Mouse (Mus musculus) stomach, embryonic 14.5 days (tissue): Measurements from ENCODE around the gene Slc23a3. TPM values are rescaled to one million over a fixed set of nuclear protein-coding genes. Genes with fewer than 3 reads are reported as not detected.

Experiments
- ATAC-seq: fragments of 200-750 bp; cut with Nextera tagmentation; 2 replicates; pipeline ENCODE4 v1.8.0; 2017; ENCODE audit warnings: low read depth, moderate TSS enrichment; ENCODE audit not compliant: insufficient number of reproducible peaks, insufficient read depth, low FRiP score
- H3K27ac ChIP-seq: fragments of 300-500 bp; sonication (generic); 2 replicates; pipeline ENCODE4 v1.5.1; 2014; ENCODE audit warnings: mild to moderate bottlenecking, low read length, moderate library complexity, mixed read lengths
- H3K27me3 ChIP-seq: fragments of 300-500 bp; sonication (generic); 2 replicates; pipeline ENCODE4 v1.6.1; 2014; ENCODE audit warnings: low read length, control low read depth, mixed read lengths; ENCODE audit not compliant: control insufficient read depth, insufficient read depth
- H3K36me3 ChIP-seq: fragments of 300-500 bp; sonication (generic); 2 replicates; pipeline ENCODE4 v1.6.1; 2014; ENCODE audit warnings: mild to moderate bottlenecking, control low read depth, low read length, moderate library complexity, mixed read lengths; ENCODE audit not compliant: control insufficient read depth, insufficient read depth
- H3K4me1 ChIP-seq: fragments of 300-500 bp; sonication (generic); 2 replicates; pipeline ENCODE4 v1.6.1; 2014; ENCODE audit warnings: low read length, control low read depth, mixed read lengths; ENCODE audit not compliant: control insufficient read depth, insufficient read depth
- H3K4me2 ChIP-seq: fragments of 300-500 bp; sonication (generic); replicated peaks from 2 replicates; pipeline ENCODE4 v1.6.1; 2014; ENCODE audit warnings: low read depth, low read length, control low read depth
- H3K4me3 ChIP-seq: fragments of 300-500 bp; sonication (generic); 2 replicates; pipeline ENCODE4 v1.5.1; 2014; ENCODE audit warnings: low read depth, low read length, control low read depth
- H3K9ac ChIP-seq: fragments of 300-500 bp; sonication (generic); replicated peaks from 2 replicates; pipeline ENCODE4 v1.6.1; 2014; ENCODE audit warnings: low read depth, mild to moderate bottlenecking, control low read depth, low read length, moderate library complexity, mixed read lengths
- H3K9me3 ChIP-seq: fragments of 300-500 bp; sonication (generic); 2 replicates; pipeline ENCODE4 v1.6.1; 2016; ENCODE audit warnings: low read depth, low read length, control low read depth; ENCODE audit not compliant: control insufficient read depth
- WGBS: fragments of 180-500 bp; shearing (Covaris S2); extraction: QIAGEN DNeasy Blood & Tissue Kit; methylation state at CpG from one replicate; pipeline ENCODE4 v1.1.7; 2014; 5-methylcytosine and 5-hydroxymethylcytosine counted together
- polyA plus RNA-seq: library from polyadenylated mRNA; unstranded; fragments of >200 nt; fragmentation: Nextera tagmentation; extraction: Ambion mirVana; gene quantifications from 2 replicates; pipeline ENCODE4 v1.2.1, GENCODE M21; 2014

Gene Slc23a3
- polyA plus RNA-seq, 1 experiment from 2014 or later: 0.42 TPM

- peak overlapping the region; percentile 59 for H3K4me3 ChIP-seq
- peaks cover 28% of the 10 kb centered on the region for H3K36me3 ChIP-seq
- H3K4me1 ChIP-seq: peaks cover 3% of the 10 kb centered on the region
- no peak overlapping the region; the same call in 1 of the 2 replicates for H3K27ac ChIP-seq
- no peak overlapping the region; the same call in 1 of the 2 replicates for H3K9ac ChIP-seq
- ATAC-seq: peak; percentile 17; the same call in 1 of the 2 replicates
- 6% methylated on average over 7 of the region's 7 CpGs for WGBS
- no peaks in the 10 kb centered on the region for H3K27me3 ChIP-seq
- peak overlapping the region; percentile 55 for H3K4me2 ChIP-seq
- H3K9me3 ChIP-seq: no peaks in the 10 kb centered on the region
Measured at GRCm38 (mm10) chr1:75168093-75168471, 34.4 kb upstream of the Slc23a3 start.

DNA sequence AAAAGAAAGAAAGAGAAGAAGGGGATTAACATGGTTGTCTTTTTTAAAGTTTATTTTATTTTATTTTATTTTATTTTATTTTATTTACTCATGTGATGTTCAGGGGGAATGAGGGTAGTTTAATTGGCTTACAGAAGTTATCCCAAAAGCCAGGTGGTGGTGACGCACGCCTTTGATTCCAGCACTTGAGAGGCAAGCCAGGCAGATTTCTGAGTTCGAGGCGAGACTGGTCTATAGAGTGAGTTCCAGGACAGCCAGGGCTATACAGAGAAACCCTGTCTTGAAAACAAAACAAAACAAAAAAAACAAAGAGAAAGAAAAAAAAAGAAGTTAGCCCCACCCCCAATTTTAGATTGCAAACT is 26.5 kb upstream of the Slc23a3 start:
- Histone ChIP-seq H3K9ac (no peak overlapping the region), H3K36me3 (no peaks in the 10 kb centered on the region), H3K27ac (no peak overlapping the region), H3K4me2 (no peak overlapping the region), H3K4me3 (no peak overlapping the region), H3K27me3 (no peaks in the 10 kb centered on the region), H3K9me3 (no peaks in the 10 kb centered on the region), H3K4me1 (no peaks in the 10 kb centered on the region)
- ATAC-seq: no peak
- WGBS: 69% methylated on average over 4 of the region's 4 CpGs

- no peaks in the 10 kb centered on the region for H3K36me3 ChIP-seq
- no peak overlapping the region for H3K4me3 ChIP-seq
- 65% methylated on average over 5 of the region's 5 CpGs for WGBS
- no peak overlapping the region for H3K27ac ChIP-seq
- no peak for ATAC-seq
- H3K4me1 ChIP-seq: no peaks in the 10 kb centered on the region
- H3K27me3 ChIP-seq: no peaks in the 10 kb centered on the region
- no peak overlapping the region for H3K4me2 ChIP-seq
- no peaks in the 10 kb centered on the region for H3K9me3 ChIP-seq
- no peak overlapping the region for H3K9ac ChIP-seq
Measured at GRCm38 (mm10) chr1:75159540-75160255, 26.0 kb upstream of the Slc23a3 start.

DNA sequence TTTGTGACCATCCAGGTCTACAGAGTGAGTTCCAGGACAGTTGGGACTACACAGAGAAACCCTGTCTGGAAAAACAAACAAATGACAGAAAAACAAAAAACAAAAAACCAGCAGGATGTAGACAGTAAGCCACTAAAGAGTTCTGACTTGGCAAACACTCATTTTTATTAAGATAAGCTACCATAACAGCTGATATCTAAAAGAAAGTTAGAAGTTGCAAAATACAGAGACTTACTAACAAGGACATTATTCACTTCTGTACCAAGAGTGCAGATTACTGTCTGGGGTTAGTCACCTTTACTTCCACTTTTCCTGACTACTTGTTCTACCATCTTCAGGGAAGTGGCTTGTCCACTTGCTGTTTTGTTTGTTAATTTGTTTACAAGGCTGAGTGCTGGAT is 25.3 kb upstream of the Slc23a3 start:
- Histone ChIP-seq H3K9me3 (no peaks in the 10 kb centered on the region), H3K4me1 (no peaks in the 10 kb centered on the region), H3K36me3 (no peaks in the 10 kb centered on the region), H3K27ac (no peak overlapping the region), H3K9ac (no peak overlapping the region), H3K4me3 (no peak overlapping the region), H3K4me2 (no peak overlapping the region), H3K27me3 (no peaks in the 10 kb centered on the region)
- no peak for ATAC-seq

DNA sequence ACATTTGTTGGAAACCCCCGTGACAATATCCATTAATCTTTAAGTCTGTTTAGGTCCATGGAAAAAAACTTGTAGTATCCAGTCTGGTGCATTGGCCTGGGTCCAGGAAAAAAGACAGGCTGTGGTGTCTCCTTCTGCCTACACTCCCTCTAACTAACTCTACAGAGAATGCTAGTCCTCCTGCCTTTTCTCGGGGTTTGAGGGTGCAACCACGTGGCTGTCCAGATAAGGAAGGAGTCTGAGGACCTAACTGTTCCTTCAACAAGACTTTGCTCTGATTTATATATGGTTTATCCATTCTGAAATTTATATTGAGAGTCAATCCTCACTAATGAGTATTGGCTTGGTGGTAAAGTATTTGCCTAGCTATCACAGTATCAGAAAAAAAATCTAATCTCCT is 22.1 kb upstream of the Slc23a3 start:
- no peak for ATAC-seq
- WGBS: 38% methylated on average over 3 of the region's 3 CpGs
- H3K4me1 ChIP-seq: no peaks in the 10 kb centered on the region
- H3K36me3 ChIP-seq: no peaks in the 10 kb centered on the region
- H3K4me2 ChIP-seq: no peak overlapping the region
- H3K27me3 ChIP-seq: no peaks in the 10 kb centered on the region
- no peak overlapping the region for H3K9ac ChIP-seq
- H3K27ac ChIP-seq: no peak overlapping the region
- no peaks in the 10 kb centered on the region for H3K9me3 ChIP-seq
- no peak overlapping the region for H3K4me3 ChIP-seq

DNA sequence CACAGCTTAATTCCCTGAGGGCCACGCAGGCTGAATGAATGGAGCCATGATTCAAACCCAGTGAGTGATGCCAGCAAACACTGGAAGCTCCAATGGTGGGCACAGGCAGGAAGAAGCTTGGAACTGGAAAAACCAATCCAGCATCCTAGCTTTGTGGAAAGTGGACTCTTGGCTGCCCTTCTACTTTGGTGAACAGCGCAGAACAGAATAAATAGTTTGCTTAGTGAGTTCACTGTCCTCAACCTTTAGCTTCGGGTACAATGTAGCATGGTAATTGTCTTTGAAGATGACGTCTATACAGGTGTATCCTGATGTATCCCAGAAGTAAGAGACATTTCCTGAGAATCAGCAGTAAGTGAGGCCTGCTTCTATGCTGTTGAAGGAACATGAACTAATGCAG is 15.0 kb upstream of the Slc23a3 start:
- Histone ChIP-seq H3K27ac (no peak overlapping the region), H3K4me1 (peaks cover 5% of the 10 kb centered on the region; the same call in 1 of the 2 replicates), H3K27me3 (no peaks in the 10 kb centered on the region), H3K4me2 (no peak overlapping the region), H3K9ac (no peak overlapping the region), H3K4me3 (no peak overlapping the region), H3K9me3 (no peaks in the 10 kb centered on the region), H3K36me3 (peaks cover 37% of the 10 kb centered on the region)
- ATAC-seq: no peak
- WGBS: 88% methylated on average over 4 of the region's 4 CpGs

DNA sequence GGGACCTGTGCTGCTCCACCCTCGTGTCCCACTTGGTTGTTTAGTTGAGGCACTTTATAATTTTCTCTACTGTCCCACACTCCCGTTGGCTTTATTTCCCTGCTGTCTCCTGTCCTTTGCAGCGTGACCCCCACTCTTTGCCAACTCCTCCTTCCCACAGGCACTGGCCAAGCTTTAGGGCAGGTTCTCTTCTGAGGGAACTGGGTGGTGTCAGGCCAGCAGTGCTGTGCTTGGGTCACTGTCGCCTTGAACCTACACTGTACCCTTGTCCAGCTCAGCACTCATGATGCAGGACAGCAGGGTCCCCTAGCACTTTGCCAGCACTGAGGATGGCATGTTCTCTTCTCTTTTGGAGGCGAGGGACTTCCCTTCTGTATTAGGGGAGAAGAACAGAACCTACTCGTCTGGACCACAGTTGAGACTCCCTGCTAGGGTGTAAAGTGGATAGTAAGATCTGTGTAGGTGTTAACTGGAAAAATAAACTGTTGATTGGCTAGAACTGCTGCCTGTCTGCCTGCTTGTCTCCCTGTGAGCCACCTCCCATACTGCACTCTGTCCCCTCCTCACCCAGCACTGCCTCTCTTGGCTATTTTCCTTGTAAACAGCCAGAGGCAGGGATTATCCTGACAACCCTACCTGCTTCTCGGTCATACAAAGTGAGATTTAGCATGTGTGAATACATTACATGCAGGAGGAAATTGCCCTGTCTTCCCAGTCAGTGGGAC is 13.9 kb upstream of the Slc23a3 start:
- no peaks in the 10 kb centered on the region for H3K9me3 ChIP-seq
- WGBS: 80% methylated on average over 7 of the region's 7 CpGs
- H3K9ac ChIP-seq: no peak overlapping the region
- peaks cover 37% of the 10 kb centered on the region for H3K36me3 ChIP-seq
- H3K4me2 ChIP-seq: no peak overlapping the region
- no peak for ATAC-seq
- no peaks in the 10 kb centered on the region for H3K27me3 ChIP-seq
- H3K4me3 ChIP-seq: no peak overlapping the region
- H3K4me1 ChIP-seq: peaks cover 10% of the 10 kb centered on the region; the same call in 1 of the 2 replicates
- H3K27ac ChIP-seq: no peak overlapping the region

DNA sequence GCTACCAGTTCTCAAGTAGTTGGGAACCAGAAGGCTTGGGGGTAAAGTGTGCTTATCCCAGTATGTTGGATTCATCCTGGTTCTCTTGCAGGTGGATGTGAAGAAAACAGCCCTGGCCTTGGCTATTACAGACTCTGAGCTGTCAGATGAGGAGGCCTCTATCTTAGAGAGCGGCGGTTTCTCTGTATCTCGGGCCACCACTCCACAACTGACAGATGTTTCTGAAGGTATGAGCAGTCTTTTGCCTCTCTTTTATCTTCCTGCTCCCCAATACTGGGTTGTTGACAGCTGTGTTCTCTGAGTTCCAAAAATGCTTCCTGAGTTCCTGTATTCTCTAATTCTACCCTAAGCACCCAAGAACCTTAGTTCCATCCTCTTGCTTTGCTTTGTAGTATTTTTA is 11.9 kb upstream of the Slc23a3 start:
- H3K27me3 ChIP-seq: no peaks in the 10 kb centered on the region
- no peak overlapping the region for H3K9ac ChIP-seq
- no peaks in the 10 kb centered on the region for H3K9me3 ChIP-seq
- peaks cover 37% of the 10 kb centered on the region for H3K36me3 ChIP-seq
- H3K4me2 ChIP-seq: no peak overlapping the region
- 94% methylated on average over 3 of the region's 3 CpGs for WGBS
- no peak overlapping the region for H3K27ac ChIP-seq
- H3K4me3 ChIP-seq: no peak overlapping the region
- peaks cover 14% of the 10 kb centered on the region; the same call in 1 of the 2 replicates for H3K4me1 ChIP-seq
- no peak for ATAC-seq
